Mouse (Mus musculus): Measurements from ENCODE around the gene Ciao2a. TPM values are rescaled to one million over a fixed set of nuclear protein-coding genes. Genes with fewer than 3 reads are reported as not detected.
A peak's percentile ranks its signal among the peaks of the same experiment; 100 is the strongest.

The Ciao2a gene
- polyA plus RNA-seq, 1 experiment, result 5.3 TPM

DNA sequence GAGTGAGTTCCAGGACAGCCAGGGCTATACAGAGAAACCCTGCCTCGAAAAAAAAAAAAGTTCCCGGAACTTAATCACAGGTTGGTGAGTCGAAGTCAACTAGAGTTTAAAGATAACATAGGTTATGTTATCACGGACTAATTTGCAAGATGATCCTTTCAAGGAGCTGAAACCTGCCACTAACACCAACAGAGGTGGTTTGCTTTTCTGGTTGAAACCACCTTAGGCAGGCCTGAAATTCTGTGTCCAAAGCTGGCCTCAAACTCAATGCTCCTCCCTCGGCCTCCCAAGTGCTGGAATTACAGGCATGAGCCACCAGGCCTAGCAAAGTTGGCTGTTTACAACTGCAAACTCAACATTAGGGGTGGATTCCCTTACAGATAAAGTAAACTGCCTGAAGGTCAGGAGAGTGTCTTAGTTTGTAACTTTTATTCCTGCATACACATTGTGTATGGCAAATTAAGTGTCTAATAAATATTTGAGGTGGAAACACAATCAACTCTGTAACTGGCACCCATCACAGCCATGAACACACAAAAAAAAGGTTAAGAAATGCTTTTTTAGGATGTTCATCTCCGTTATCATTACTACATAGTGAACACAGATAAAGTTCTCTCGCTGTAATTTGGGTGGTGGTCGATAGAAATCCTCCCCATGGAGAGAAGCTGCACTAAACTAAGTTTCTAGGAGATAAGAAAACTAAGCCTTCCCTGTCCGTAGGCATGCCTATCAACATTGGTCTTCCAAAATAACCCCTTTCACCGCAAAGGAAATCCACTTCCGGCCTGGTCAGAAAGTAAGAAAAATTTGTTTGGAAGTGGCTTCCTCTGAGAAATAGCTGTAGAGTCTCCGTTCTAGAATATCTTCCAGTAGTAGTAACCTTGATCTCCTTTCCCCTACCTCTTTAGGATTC is 612 bp upstream of the Ciao2a start:
- no peaks in the 10 kb centered on the region for H3K27me3 ChIP-seq (ENCODE audit: control insufficient read depth, insufficient read depth, low read length)
- 27% methylated on average over 12 of the region's 12 CpGs for WGBS
- no peak overlapping the region for H3K4me3 ChIP-seq (ENCODE audit: low read depth, low read length)
- H3K36me3 ChIP-seq (ENCODE audit: control insufficient read depth, insufficient read depth, low read length), result peaks cover 2% of the 10 kb centered on the region
- no peak for TF ChIP-seq POLR2A (IDR thresholded peaks at IDR 0.05; ENCODE audit: low read depth, low read length)
- TF ChIP-seq CTCF (IDR thresholded peaks at IDR 0.05; ENCODE audit: extremely low read depth, insufficient read length, insufficient replicate concordance, low read depth, low read length), result no peak
- peaks cover 6% of the 10 kb centered on the region; the same call in 1 of the 2 replicates for H3K4me1 ChIP-seq (ENCODE audit: control insufficient read depth, insufficient read depth, insufficient read length, low read length)
- H3K27ac ChIP-seq (ENCODE audit: insufficient read depth, low read depth, low read length), result peak overlapping the region; percentile 55

- no peak for TF ChIP-seq POLR2A (IDR thresholded peaks at IDR 0.05; ENCODE audit: low read depth, low read length)
- TF ChIP-seq CTCF (IDR thresholded peaks at IDR 0.05; ENCODE audit: extremely low read depth, insufficient read length, insufficient replicate concordance, low read depth, low read length), result no peak
Measured at GRCm38 (mm10) chr9:66127193-66127546, 759 bp downstream of the Ciao2a start.

GRCm38 (mm10) chr9:66127884-66128283 is 1.5 kb downstream of the Ciao2a start:
- H3K27me3 ChIP-seq (ENCODE audit: control insufficient read depth, insufficient read depth, low read length), result no peaks in the 10 kb centered on the region
- peaks cover 10% of the 10 kb centered on the region for H3K36me3 ChIP-seq (ENCODE audit: control insufficient read depth, insufficient read depth, low read length)
- whole genome bisulfite sequencing, result 75% methylated on average over 4 of the region's 4 CpGs
- no peak for TF ChIP-seq CTCF (IDR thresholded peaks at IDR 0.05; ENCODE audit: extremely low read depth, insufficient read length, insufficient replicate concordance, low read depth, low read length)
- no peak overlapping the region for H3K27ac ChIP-seq (ENCODE audit: insufficient read depth, low read depth, low read length)
- no peak overlapping the region for H3K4me3 ChIP-seq (ENCODE audit: low read depth, low read length)
- H3K4me1 ChIP-seq (ENCODE audit: control insufficient read depth, insufficient read depth, insufficient read length, low read length), result peaks cover 6% of the 10 kb centered on the region; the same call in 1 of the 2 replicates

More at GRCm38 (mm10) chr9:66127193-66127546, 759 bp downstream of the Ciao2a start:
- no peaks in the 10 kb centered on the region for H3K27me3 ChIP-seq (ENCODE audit: control insufficient read depth, insufficient read depth, low read length)
- H3K4me3 ChIP-seq (ENCODE audit: low read depth, low read length), result peak overlapping the region; percentile 76
- H3K4me1 ChIP-seq (ENCODE audit: control insufficient read depth, insufficient read depth, insufficient read length, low read length), result peaks cover 6% of the 10 kb centered on the region; the same call in 1 of the 2 replicates
- 10% methylated on average over 6 of the region's 6 CpGs for WGBS
- peak overlapping the region; percentile 31 for H3K27ac ChIP-seq (ENCODE audit: insufficient read depth, low read depth, low read length)
- H3K36me3 ChIP-seq (ENCODE audit: control insufficient read depth, insufficient read depth, low read length), result peaks cover 5% of the 10 kb centered on the region

DNA sequence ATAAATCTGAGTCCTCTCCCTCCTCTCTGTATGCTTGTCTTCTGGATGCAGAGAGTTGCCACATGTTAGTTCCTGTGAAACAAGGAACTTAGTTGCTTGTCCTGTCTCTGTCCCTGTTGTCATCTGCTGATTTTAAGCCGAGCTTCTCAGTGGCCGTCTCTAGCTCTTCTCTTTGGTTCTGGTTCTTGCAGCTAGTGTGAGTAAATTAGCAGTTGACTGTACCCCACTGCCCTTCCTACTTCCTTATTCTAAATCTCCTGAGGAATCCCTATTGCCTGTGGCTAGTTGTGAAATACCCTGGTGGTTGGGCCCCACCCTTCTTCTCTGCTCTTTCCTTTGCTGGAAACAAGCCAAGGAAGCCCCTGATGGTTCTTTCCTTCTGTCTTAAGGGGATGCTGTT is 5.1 kb downstream of the Ciao2a start:
- WGBS, result 87% methylated on average over 2 of the region's 2 CpGs
- no peak overlapping the region for H3K27ac ChIP-seq (ENCODE audit: insufficient read depth, low read depth, low read length)
- no peak for TF ChIP-seq CTCF (IDR thresholded peaks at IDR 0.05; ENCODE audit: extremely low read depth, insufficient read length, insufficient replicate concordance, low read depth, low read length)
- no peak for TF ChIP-seq POLR2A (IDR thresholded peaks at IDR 0.05; ENCODE audit: low read depth, low read length)

DNA sequence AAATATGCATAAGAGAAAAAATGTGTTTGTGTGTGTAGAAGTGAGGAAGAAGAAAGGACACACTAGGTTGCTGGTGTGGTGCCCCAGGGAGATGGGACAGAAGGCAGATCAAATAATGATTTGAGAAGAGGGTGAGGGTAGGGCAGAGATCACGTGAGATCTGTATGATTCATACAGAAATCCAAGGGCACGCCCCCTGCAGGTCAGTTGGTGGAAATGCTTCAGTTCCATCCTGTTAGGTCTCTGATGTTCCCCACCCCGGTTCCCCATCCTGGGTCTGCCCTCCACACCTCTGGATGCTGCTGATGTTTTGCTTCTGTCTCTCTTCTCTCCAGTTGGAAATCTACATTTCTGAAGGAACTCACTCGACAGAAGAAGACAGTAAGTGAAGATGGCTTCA is 9.6 kb downstream of the Ciao2a start:
- 46% methylated on average over 4 of the region's 4 CpGs for WGBS
- Histone ChIP-seq H3K27me3 (ENCODE audit: control insufficient read depth, insufficient read depth, low read length) (no peaks in the 10 kb centered on the region), H3K36me3 (ENCODE audit: control insufficient read depth, insufficient read depth, low read length) (peaks cover 65% of the 10 kb centered on the region), H3K27ac (ENCODE audit: insufficient read depth, low read depth, low read length) (no peak overlapping the region), H3K4me3 (ENCODE audit: low read depth, low read length) (no peak overlapping the region), H3K4me1 (ENCODE audit: control insufficient read depth, insufficient read depth, insufficient read length, low read length) (no peaks in the 10 kb centered on the region)
- TF ChIP-seq POLR2A (IDR thresholded peaks at IDR 0.05; ENCODE audit: low read depth, low read length) (no peak), CTCF (IDR thresholded peaks at IDR 0.05; ENCODE audit: extremely low read depth, insufficient read length, insufficient replicate concordance, low read depth, low read length) (peak; percentile 52; the same call in 1 of the 2 replicates)

More for the DNA sequence above, 5.1 kb downstream of the Ciao2a start:
- Histone ChIP-seq H3K4me3 (ENCODE audit: low read depth, low read length) (no peak overlapping the region), H3K36me3 (ENCODE audit: control insufficient read depth, insufficient read depth, low read length) (peaks cover 34% of the 10 kb centered on the region), H3K27me3 (ENCODE audit: control insufficient read depth, insufficient read depth, low read length) (no peaks in the 10 kb centered on the region), H3K4me1 (ENCODE audit: control insufficient read depth, insufficient read depth, insufficient read length, low read length) (peaks cover 3% of the 10 kb centered on the region; the same call in 1 of the 2 replicates)

DNA sequence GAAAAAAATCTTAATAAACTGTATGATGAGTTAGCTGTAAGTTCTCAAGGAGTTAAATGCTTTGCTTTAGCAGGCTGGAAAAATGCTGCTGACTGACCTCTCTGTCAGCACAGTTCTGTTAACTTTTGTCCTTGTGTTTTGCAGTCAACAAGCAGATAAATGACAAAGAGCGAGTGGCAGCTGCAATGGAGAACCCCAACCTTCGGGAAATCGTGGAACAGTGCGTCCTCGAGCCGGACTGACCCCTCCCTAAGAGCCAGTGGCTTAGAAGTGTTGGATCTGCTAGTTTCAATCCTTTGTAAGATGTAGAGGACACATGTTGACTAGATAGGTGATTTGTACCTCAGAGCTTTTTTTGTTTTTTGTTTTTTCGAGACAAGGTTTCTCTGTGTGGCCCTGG is 11.8 kb downstream of the Ciao2a start:
- no peak for TF ChIP-seq POLR2A (IDR thresholded peaks at IDR 0.05; ENCODE audit: low read depth, low read length)
- no peak for TF ChIP-seq CTCF (IDR thresholded peaks at IDR 0.05; ENCODE audit: extremely low read depth, insufficient read length, insufficient replicate concordance, low read depth, low read length)
- H3K27ac ChIP-seq (ENCODE audit: insufficient read depth, low read depth, low read length), result no peak overlapping the region
- WGBS, result 95% methylated on average over 7 of the region's 7 CpGs
- H3K4me3 ChIP-seq (ENCODE audit: low read depth, low read length), result no peak overlapping the region
- no peaks in the 10 kb centered on the region for H3K4me1 ChIP-seq (ENCODE audit: control insufficient read depth, insufficient read depth, insufficient read length, low read length)
- H3K36me3 ChIP-seq (ENCODE audit: control insufficient read depth, insufficient read depth, low read length), result peaks cover 55% of the 10 kb centered on the region
- no peaks in the 10 kb centered on the region for H3K27me3 ChIP-seq (ENCODE audit: control insufficient read depth, insufficient read depth, low read length)

GRCm38 (mm10) chr9:66142265-66142664 is 15.9 kb downstream of the Ciao2a start:
- Histone ChIP-seq H3K27ac (ENCODE audit: insufficient read depth, low read depth, low read length) (no peak overlapping the region), H3K4me3 (ENCODE audit: low read depth, low read length) (no peak overlapping the region), H3K27me3 (ENCODE audit: control insufficient read depth, insufficient read depth, low read length) (no peaks in the 10 kb centered on the region), H3K4me1 (ENCODE audit: control insufficient read depth, insufficient read depth, insufficient read length, low read length) (peaks cover 7% of the 10 kb centered on the region), H3K36me3 (ENCODE audit: control insufficient read depth, insufficient read depth, low read length) (peaks cover 28% of the 10 kb centered on the region)
- 58% methylated on average over 1 of the region's 1 CpGs for WGBS
- TF ChIP-seq CTCF (IDR thresholded peaks at IDR 0.05; ENCODE audit: extremely low read depth, insufficient read length, insufficient replicate concordance, low read depth, low read length) (no peak), POLR2A (IDR thresholded peaks at IDR 0.05; ENCODE audit: low read depth, low read length) (no peak)

Data from small intestine, adult 2 months (tissue).